Mouse (Mus musculus) brain, embryonic 14.5 days (tissue): Measurements from ENCODE around the gene Cacna2d2.

ENCODE experiments used
- CTCF ChIP-seq: fragments of 200-500 bp; IDR thresholded peaks from 2 replicates; pipeline ENCODE4 v1.5.1; 2012; ENCODE audit warnings: inconsistent platforms, mild to moderate bottlenecking, moderate library complexity, borderline replicate concordance; ENCODE audit not compliant: insufficient read depth, insufficient read length; ENCODE audit errors: extremely low read depth
- POLR2A ChIP-seq: fragments of 200-500 bp; IDR thresholded peaks from 2 replicates; pipeline ENCODE4 v1.6.1; 2012; ENCODE audit warnings: mild to moderate bottlenecking, inconsistent platforms, borderline replicate concordance; ENCODE audit not compliant: poor library complexity, insufficient read depth, insufficient read length, severe bottlenecking; ENCODE audit errors: extremely low read depth

DNA sequence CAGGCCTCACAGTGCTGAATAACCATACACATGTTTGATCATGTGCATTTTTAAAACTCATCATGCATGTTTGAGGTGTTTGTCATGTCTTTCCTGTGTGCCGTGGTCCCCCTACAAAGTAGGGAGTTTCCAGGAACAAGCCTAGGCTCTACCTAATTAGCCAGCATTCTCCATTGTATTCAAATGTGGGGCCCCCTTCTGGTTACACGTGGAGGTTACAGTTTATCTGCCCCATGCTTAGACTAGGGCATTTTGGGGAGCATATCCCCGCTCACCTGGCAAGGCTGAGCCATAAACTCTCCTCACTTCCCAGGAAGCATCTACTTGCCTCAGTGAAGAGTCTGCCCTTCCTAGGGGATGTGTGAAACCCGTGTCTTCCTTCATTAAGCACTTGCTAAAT, 3.0 kb upstream of the Cacna2d2 start:
- TF ChIP-seq CTCF (no peak; the same call in 1 of the 2 replicates), POLR2A (no peak)
